Mouse (Mus musculus): ENCODE measurements around the gene Spata17.

GRCm38 (mm10) chr1:187048681-187049288 is 166.5 kb downstream of the Spata17 start:
- TF ChIP-seq POLR2A (IDR thresholded peaks at IDR 0.05; ENCODE audit: borderline replicate concordance, extremely low read depth, low read depth, low read length), result no peak
- no peak for TF ChIP-seq CTCF (IDR thresholded peaks at IDR 0.05; ENCODE audit: insufficient read depth, low read length)

Data from lung, adult 2 months (tissue).